Mouse (Mus musculus) brain, embryonic 14.5 days (tissue): ENCODE results near the gene Ssbp2.

Source experiments
- CTCF ChIP-seq: fragments of 200-500 bp; IDR thresholded peaks from 2 replicates; pipeline ENCODE4 v1.5.1; 2012; ENCODE audit warnings: inconsistent platforms, mild to moderate bottlenecking, moderate library complexity, borderline replicate concordance; ENCODE audit not compliant: insufficient read depth, insufficient read length; ENCODE audit errors: extremely low read depth
- POLR2A ChIP-seq: fragments of 200-500 bp; IDR thresholded peaks from 2 replicates; pipeline ENCODE4 v1.6.1; 2012; ENCODE audit warnings: mild to moderate bottlenecking, inconsistent platforms, borderline replicate concordance; ENCODE audit not compliant: poor library complexity, insufficient read depth, insufficient read length, severe bottlenecking; ENCODE audit errors: extremely low read depth

DNA sequence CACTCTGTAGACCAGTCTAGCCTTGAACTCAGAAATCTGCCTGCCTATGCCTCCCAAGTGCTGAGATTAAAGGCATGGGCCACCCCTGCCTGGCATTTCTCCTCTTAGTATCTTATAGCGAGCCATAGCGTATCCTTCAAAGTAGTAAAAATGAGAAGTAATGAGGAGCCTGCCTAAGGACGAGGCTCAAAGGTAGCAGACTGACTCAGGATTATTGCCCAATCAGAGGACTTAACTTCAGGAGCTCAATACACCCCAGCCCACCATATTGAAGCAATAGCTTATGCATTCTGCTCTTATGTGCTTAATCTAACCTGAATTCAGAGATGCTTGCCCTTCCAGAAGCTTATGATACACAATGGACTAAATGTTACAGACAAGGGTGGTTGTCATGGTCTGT lies 7.8 kb upstream of the Ssbp2 start:
- TF ChIP-seq POLR2A, result no peak
- no peak for TF ChIP-seq CTCF
